Mouse (Mus musculus): ENCODE data around the gene Haao. TPM values are rescaled to one million over a fixed set of nuclear protein-coding genes. Genes with fewer than 3 reads are reported as not detected.

Gene Haao
- polyA plus RNA-seq (2016; fragmentation: Nextera tagmentation; extraction: Ambion mirVana) = 0.70 and 0.99 TPM in 2 replicates

DNA sequence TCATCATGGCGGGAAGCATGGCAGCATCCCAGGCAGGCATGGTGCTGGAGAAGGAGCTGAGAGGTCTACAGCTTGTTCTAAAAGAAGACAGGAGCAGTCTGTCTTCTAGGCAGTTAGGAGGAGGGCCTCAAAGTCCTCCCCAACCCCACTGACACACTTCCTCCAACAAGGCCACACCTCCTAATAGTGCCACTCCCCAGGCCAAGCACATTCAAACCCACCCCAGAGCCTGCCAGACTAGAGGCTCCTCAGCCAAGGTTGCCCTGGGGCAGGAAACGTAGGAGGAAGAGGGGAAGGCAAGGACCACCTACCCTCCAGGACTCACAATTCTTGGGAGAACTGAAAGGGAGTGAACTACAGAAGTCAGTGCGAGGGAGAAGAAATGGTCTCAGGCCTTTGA lies at the start of gene Haao:
Gene Haao, minus strand, starts transcription at position 149 of the 400 bp plus-strand sequence.
- no peak for DNase-seq (ENCODE audit: low spot score)
- H3K27ac ChIP-seq = no peak within 1 kb of the TSS
- no peaks in the 10 kb centered on the region for H3K9me3 ChIP-seq (replicated peaks)
- 81% methylated on average over 3 of the region's 3 CpGs for WGBS
- no peaks in the 10 kb centered on the region for H3K36me3 ChIP-seq
- no peaks in the 10 kb centered on the region for H3K27me3 ChIP-seq (ENCODE audit: low read depth, poor library complexity, severe bottlenecking)
- peaks cover 38% of the 10 kb centered on the region for H3K4me1 ChIP-seq
- H3K4me3 ChIP-seq = no peak within 1 kb of the TSS

DNA sequence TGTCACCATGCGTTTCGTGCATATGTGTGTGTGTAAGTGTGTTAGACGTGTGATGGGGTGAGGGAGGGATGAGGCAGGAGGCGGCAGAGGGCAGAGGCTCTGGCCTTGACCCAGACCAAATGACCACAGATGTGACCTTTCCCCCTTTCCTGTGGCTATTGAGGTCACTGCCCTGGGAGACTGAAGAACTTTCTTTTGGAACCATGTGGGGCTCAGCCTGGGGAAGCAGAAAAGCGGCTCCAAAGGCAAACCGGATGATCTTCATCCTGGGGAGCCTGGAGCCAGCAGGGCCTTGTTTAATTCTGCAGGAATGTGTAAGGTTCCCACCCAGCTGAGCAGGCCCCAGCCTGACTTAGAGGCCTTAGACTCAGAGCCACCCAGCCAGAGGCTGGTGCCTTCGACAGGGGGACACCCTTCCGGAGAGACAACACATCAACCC lies 49.6 kb upstream of the Haao start:
- Histone ChIP-seq H3K36me3 (no peaks in the 10 kb centered on the region), H3K27ac (peak overlapping the region; percentile 81), H3K4me1 (peaks cover 68% of the 10 kb centered on the region), H3K9me3 (replicated peaks) (no peaks in the 10 kb centered on the region), H3K4me3 (no peak overlapping the region), H3K27me3 (ENCODE audit: low read depth, poor library complexity, severe bottlenecking) (peaks cover 5% of the 10 kb centered on the region; the same call in 1 of the 2 replicates)
- WGBS = 44% methylated on average over 8 of the region's 8 CpGs
- no peak for DNase-seq (ENCODE audit: low spot score)

DNA sequence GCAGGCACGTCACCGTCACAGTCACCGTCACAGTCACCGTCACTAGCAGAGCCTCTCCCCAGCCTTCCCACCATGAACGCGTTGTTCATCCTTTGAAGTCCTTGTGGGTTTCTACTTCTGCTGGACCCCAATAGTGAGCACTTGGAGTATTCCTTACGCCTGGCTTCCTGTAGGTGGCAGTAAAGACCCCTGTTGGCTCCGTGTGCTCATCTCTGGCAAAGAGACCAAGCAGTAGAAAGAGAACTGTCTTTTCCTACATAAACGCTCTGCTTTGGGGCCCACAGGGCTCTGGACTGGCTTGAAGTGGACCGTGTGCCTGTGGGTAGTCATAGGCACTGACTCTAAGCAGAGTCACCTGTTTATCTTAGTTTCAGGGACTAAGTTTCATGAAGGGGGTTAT lies 49.0 kb upstream of the Haao start:
- Histone ChIP-seq H3K4me1 (peaks cover 63% of the 10 kb centered on the region), H3K27me3 (ENCODE audit: low read depth, poor library complexity, severe bottlenecking) (peaks cover 5% of the 10 kb centered on the region; the same call in 1 of the 2 replicates), H3K9me3 (replicated peaks) (no peaks in the 10 kb centered on the region), H3K27ac (peak overlapping the region; percentile 81), H3K36me3 (no peaks in the 10 kb centered on the region), H3K4me3 (no peak overlapping the region)
- peak; percentile 61 for DNase-seq (ENCODE audit: low spot score)
- WGBS = 22% methylated on average over 10 of the region's 10 CpGs

DNA sequence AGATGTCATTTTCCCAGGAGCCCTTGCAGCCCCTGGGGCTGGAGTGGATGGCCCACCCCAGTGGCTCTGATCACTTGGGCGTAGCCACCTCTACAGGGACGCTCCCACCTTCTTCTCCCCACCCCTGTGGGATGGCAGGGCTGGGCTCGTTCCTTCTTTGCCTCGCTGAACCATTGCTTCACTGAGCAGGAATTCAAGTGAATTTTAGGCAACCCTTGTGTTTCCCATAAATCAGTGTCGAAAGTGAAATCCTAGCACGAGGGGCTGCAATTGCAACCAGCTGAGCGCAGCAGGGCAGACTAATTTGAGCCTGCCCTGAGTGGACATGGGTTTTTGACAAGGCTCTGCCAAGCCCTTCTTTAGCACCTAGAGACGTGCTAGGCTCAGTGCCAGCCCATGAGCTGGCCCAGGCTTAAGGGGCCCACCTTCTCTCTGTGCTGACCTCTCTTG lies 47.6 kb upstream of the Haao start:
- WGBS = 27% methylated on average over 8 of the region's 8 CpGs
- Histone ChIP-seq H3K27ac (peak overlapping the region; percentile 84), H3K27me3 (ENCODE audit: low read depth, poor library complexity, severe bottlenecking) (peaks cover 5% of the 10 kb centered on the region; the same call in 1 of the 2 replicates), H3K4me3 (no peak overlapping the region), H3K36me3 (no peaks in the 10 kb centered on the region), H3K4me1 (peaks cover 68% of the 10 kb centered on the region), H3K9me3 (replicated peaks) (no peaks in the 10 kb centered on the region)
- peak; percentile 72 for DNase-seq (ENCODE audit: low spot score)

DNA sequence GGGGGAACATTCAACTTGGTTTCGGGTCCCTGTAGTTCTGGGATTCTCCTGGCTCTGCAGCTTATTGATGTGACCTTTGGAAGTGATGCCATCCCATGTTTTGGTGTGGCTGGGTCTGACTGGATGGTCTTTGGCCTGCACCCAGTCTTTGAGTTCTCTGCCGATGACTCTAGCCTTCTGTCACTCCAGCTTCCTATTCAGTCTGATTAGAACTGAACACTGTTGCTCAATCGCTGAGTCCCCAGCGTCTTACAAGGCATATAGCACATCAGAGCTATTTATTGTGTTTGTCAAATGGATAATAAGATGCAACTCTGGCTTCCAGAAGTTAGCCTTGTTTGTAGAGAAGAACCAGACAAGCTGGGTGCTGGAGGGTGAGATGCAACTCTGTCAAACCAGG lies 45.4 kb upstream of the Haao start:
- peaks cover 5% of the 10 kb centered on the region; the same call in 1 of the 2 replicates for H3K27me3 ChIP-seq (ENCODE audit: low read depth, poor library complexity, severe bottlenecking)
- no peak for DNase-seq (ENCODE audit: low spot score)
- 0 out of 2 replicates have a peak overlapping the region, but pooled peaks have one; percentile 25 for H3K27ac ChIP-seq
- no peaks in the 10 kb centered on the region for H3K9me3 ChIP-seq (replicated peaks)
- H3K4me3 ChIP-seq = no peak overlapping the region
- H3K4me1 ChIP-seq = peaks cover 75% of the 10 kb centered on the region
- H3K36me3 ChIP-seq = no peaks in the 10 kb centered on the region
- WGBS = 94% methylated on average over 4 of the region's 4 CpGs

DNA sequence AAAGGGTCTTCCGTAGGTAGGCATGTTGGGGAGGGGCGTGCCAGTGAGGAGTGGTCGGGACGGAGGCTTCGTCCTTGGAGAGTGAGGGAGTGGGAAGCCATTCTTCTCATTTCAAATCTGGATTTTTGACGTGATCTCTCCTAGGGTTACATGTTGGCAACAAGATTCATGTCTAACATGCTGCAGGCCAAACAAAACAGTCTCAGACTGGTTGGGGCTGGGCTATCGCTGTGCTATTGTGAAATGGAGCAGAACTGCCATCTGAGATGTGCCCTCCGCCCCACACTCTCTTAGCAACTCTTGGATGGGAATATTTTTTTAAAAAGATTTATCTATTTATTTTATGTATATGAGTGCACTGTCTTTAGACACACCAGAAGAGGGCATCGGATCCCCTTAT lies 44.1 kb upstream of the Haao start:
- Histone ChIP-seq H3K4me1 (peaks cover 62% of the 10 kb centered on the region), H3K27me3 (ENCODE audit: low read depth, poor library complexity, severe bottlenecking) (peaks cover 5% of the 10 kb centered on the region; the same call in 1 of the 2 replicates), H3K27ac (0 out of 2 replicates have a peak overlapping the region, but pooled peaks have one; percentile 78), H3K36me3 (no peaks in the 10 kb centered on the region), H3K4me3 (no peak overlapping the region), H3K9me3 (replicated peaks) (no peaks in the 10 kb centered on the region)
- DNase-seq (ENCODE audit: low spot score) = no peak
- 87% methylated on average over 9 of the region's 9 CpGs for WGBS

DNA sequence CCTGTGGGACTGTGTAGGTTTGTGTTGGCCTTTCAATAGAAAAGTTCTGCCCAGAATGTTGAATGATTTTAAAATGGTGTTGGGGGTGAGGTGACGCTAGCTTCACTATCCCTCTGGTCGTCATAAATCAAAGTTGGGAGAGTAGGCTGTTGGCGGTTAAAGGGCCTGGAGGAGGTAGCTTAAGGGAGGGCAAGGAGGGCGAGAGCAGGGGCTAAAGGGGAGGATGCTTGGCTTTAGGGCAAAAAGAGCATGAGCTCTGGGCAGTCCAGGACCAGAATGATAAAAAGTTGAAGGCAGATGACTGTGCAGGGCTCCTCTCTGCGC lies 42.6 kb upstream of the Haao start:
- H3K27ac ChIP-seq = peak overlapping the region; percentile 78
- peaks cover 5% of the 10 kb centered on the region; the same call in 1 of the 2 replicates for H3K27me3 ChIP-seq (ENCODE audit: low read depth, poor library complexity, severe bottlenecking)
- no peak for DNase-seq (ENCODE audit: low spot score)
- H3K4me1 ChIP-seq = peaks cover 47% of the 10 kb centered on the region
- H3K9me3 ChIP-seq (replicated peaks) = no peaks in the 10 kb centered on the region
- no peak overlapping the region for H3K4me3 ChIP-seq
- no peaks in the 10 kb centered on the region for H3K36me3 ChIP-seq
- 26% methylated on average over 5 of the region's 5 CpGs for WGBS

DNA sequence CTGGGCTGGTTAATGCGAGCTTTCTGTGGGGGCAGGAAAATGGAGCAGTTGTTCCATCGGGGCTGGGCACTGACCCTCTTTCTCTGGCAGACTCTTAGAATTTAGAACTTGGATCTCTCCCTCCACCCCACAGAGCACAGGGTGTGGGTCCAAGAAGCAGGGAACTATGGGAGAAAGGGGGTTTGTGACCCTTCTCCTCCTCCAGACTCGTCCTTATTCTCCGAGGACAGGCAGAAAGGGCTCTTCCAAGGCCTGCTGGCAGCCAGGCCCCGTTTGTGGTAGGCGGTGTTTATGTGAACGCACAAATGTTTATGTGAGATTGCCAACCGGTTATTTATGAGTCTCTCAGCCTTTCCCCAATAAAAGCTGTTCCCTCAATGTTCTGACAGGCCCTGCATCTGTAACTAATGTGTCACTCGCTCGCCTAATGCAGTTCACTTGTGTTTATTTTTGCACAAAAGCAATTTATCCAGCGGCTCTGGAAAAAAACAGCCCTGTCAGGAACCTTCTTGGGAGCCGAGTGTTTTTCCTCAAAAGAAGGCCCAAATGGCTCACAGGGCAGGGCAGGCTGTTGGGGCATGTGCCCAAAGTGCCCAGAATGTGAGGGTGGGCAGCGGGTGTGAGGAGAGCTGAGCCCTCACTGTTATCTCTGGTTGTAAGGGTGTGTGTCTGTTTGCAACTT lies 42.1 kb upstream of the Haao start:
- WGBS = 20% methylated on average over 13 of the region's 13 CpGs
- H3K4me1 ChIP-seq = peaks cover 42% of the 10 kb centered on the region
- DNase-seq (ENCODE audit: low spot score) = peak; percentile 53
- H3K9me3 ChIP-seq (replicated peaks) = no peaks in the 10 kb centered on the region
- peak overlapping the region; percentile 78 for H3K27ac ChIP-seq
- H3K4me3 ChIP-seq = no peak overlapping the region
- no peaks in the 10 kb centered on the region for H3K36me3 ChIP-seq
- H3K27me3 ChIP-seq (ENCODE audit: low read depth, poor library complexity, severe bottlenecking) = peaks cover 5% of the 10 kb centered on the region; the same call in 1 of the 2 replicates

DNA sequence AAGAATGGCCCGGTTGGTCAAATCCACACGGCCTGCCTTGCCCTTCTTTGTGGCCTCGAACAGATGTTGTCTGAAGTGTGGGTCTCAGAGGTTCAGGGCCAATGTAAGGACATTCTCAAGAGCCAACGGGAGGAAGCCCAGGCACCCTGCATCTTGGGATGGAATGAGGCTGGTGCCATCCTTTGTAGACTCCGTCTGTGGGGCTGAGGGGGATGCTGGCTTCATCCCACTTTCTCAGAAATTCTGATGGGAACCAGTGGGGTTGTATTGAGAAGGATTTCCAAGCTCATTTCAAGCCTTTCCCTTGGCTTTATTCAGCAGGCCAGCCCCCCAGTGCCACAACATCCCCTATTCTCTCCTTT lies 41.5 kb upstream of the Haao start:
- Histone ChIP-seq H3K9me3 (replicated peaks) (no peaks in the 10 kb centered on the region), H3K4me1 (peaks cover 42% of the 10 kb centered on the region), H3K4me3 (no peak overlapping the region), H3K27ac (peak overlapping the region; percentile 78), H3K27me3 (ENCODE audit: low read depth, poor library complexity, severe bottlenecking) (peaks cover 5% of the 10 kb centered on the region; the same call in 1 of the 2 replicates), H3K36me3 (no peaks in the 10 kb centered on the region)
- DNase-seq (ENCODE audit: low spot score) = no peak
- 83% methylated on average over 5 of the region's 5 CpGs for WGBS

DNA sequence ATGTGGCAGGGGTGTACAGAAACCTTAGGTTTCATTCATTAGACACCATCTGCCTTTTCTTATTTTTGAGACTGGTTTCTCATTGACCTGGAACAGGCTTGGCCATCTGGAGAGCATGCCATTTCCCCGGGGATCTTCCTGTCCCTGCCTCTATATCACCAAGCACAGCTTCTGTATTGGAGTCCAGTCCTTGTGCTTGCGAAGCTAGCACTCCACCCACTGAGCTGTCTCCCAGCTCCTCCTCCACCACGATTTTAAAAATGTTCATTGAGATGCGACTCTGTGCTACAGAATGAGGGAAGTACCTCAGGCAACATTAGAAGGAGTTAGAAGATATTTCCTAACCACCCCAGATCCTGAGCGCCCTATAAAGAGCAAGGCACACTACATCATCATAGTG lies 39.5 kb upstream of the Haao start:
- Histone ChIP-seq H3K27ac (no peak overlapping the region), H3K4me3 (no peak overlapping the region), H3K9me3 (replicated peaks) (no peaks in the 10 kb centered on the region), H3K4me1 (peaks cover 31% of the 10 kb centered on the region), H3K36me3 (no peaks in the 10 kb centered on the region), H3K27me3 (ENCODE audit: low read depth, poor library complexity, severe bottlenecking) (no peaks in the 10 kb centered on the region)
- no peak for DNase-seq (ENCODE audit: low spot score)
- 91% methylated on average over 5 of the region's 5 CpGs for WGBS

DNA sequence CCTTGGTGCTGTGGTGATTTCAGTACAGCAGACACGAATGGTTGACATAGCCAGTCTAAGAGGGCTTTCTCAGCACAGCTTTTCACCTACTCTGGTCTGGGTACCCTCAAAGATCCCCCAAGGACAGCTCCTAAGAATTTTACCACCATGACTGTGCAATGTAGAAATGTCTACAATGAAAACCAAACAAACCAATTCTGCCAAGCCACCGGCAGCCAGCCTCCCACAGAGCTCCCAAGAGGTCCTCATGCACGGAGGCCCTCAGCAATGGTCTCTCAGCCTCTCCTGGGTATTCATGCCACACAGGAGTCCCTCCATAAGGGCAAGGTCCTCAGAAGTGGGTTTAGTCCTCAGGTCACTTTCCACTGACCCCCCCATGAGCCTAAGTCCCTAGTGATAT lies 38.6 kb upstream of the Haao start:
- Histone ChIP-seq H3K27me3 (ENCODE audit: low read depth, poor library complexity, severe bottlenecking) (no peaks in the 10 kb centered on the region), H3K4me1 (peaks cover 27% of the 10 kb centered on the region), H3K9me3 (replicated peaks) (no peaks in the 10 kb centered on the region), H3K4me3 (no peak overlapping the region), H3K36me3 (no peaks in the 10 kb centered on the region), H3K27ac (0 out of 2 replicates have a peak overlapping the region, but pooled peaks have one; percentile 6)
- no peak for DNase-seq (ENCODE audit: low spot score)
- 88% methylated on average over 3 of the region's 3 CpGs for WGBS

DNA sequence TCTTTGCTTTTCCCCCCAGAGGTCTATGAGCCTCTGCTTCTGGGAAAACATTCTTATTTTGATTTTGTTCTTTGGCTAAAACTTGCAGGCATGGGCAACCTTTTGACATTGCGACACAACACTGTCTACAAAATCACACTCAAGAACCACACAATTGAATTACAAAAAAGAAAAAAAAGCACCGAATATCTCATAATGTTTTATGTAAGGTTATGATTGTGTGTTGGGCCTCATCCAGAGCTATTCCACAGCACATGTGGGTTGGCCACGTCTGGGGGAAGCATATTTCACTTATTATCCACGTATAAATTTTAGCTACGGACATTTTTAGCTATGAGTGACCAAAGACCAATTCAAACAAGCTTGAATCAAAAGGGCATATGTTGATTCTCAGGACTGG lies 38.0 kb upstream of the Haao start:
- no peaks in the 10 kb centered on the region for H3K27me3 ChIP-seq (ENCODE audit: low read depth, poor library complexity, severe bottlenecking)
- DNase-seq (ENCODE audit: low spot score) = no peak
- 88% methylated on average over 5 of the region's 5 CpGs for whole genome bisulfite sequencing
- H3K9me3 ChIP-seq (replicated peaks) = no peaks in the 10 kb centered on the region
- H3K4me3 ChIP-seq = no peak overlapping the region
- H3K4me1 ChIP-seq = peaks cover 20% of the 10 kb centered on the region
- H3K27ac ChIP-seq = no peak overlapping the region
- no peaks in the 10 kb centered on the region for H3K36me3 ChIP-seq

DNA sequence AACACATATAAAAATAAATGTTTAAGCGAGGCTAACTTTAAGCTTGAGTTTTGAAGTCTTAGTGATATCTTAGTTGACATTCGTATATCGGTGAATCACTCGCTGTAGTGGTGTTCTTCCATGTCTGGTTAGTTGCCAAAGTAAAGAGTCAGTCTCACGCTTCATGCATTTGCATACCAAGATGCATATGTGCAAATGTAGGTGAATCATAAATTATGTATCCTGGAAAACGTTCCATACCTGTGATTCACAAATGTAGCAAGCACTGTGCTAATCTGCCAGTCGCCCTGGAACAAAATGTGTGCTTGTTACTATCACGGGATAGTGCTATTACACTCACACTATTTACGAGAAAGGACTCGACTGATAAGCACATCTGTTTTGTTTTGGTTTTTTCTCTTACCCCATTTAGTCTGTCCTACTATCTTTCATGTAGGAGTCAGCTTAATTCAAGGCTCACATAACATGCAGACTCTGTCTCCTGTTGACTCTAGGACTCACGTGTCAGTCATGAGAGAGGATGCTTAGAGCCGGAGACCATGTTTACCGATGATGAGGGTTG lies 37.3 kb upstream of the Haao start:
- Histone ChIP-seq H3K27ac (no peak overlapping the region), H3K9me3 (replicated peaks) (no peaks in the 10 kb centered on the region), H3K27me3 (ENCODE audit: low read depth, poor library complexity, severe bottlenecking) (no peaks in the 10 kb centered on the region), H3K36me3 (no peaks in the 10 kb centered on the region), H3K4me1 (peaks cover 14% of the 10 kb centered on the region), H3K4me3 (no peak overlapping the region)
- 88% methylated on average over 13 of the region's 13 CpGs for WGBS
- DNase-seq (ENCODE audit: low spot score) = no peak
